Mouse (Mus musculus) thymus, postnatal 36 days (tissue): Measurements from ENCODE around the gene Fam43b.
"Not testable (repeated sequence)": the region's sequence is repeated elsewhere in the genome, so short reads cannot be mapped to it uniquely, and the experiment has no call there.

Experiments used
- DNase-seq, 2 experiments: peaks; one replicate each; pipeline ENCODE4 v3.0.0; 2022; ENCODE audit warnings: mixed read lengths in 2 of 2

The Fam43b gene

DNA sequence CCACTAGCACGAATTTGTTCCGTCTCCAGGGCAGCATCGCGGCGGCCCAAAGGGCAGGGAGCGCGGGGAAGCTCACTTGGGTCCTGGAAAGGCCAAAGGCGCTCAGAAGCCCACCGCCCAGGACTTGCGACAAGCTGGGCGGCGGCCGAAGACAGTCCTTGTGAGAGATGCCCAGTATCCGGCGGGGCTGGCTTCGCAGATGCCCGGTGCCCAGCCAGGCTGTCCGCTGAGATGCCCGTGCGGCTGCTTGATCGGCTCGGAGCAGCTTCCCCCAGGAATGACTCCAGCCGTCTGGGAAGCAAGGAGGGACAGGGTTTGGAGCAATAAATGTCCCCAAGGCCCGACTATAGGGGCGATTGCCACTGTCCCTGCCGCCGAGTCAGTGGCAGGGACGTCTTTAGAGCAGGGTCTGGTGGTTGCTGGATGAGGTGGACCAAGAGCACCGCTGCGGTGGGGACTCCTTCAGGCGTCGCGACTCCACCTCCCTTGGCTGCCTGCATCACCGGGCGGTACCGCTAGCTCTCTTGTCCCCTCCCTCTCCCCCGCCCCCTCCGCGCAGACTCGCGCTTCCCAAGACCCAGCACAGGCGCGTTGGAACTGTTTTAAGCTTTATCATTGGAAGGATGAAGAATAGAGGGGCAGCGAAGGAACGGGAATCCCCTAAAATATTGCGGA lies at the start of gene Fam43b:
Fam43b (minus strand) TSS at position 558 of the 675 bp plus-strand sequence.
- DNase-seq: no peak

DNA sequence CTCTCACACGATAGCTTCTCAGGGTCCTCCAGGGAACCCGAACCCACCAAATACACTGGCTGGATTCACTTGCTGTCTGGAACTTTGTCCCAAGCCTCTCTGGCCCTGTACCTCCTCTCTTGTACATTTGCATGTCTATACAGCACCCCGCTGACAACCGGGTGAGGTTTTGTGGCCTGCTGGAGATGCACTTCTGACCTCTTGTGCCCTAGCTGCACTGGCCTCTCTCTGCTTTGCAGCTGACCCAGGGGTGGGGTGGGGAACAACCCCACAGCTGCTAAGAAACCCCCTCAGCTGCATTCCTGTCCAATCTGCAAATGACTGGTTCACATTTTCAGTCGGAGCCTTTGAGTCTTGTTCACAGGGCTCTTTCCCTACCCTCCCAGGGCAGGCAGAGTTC lies 48.6 kb upstream of the Fam43b start:
- no peak for DNase-seq

DNA sequence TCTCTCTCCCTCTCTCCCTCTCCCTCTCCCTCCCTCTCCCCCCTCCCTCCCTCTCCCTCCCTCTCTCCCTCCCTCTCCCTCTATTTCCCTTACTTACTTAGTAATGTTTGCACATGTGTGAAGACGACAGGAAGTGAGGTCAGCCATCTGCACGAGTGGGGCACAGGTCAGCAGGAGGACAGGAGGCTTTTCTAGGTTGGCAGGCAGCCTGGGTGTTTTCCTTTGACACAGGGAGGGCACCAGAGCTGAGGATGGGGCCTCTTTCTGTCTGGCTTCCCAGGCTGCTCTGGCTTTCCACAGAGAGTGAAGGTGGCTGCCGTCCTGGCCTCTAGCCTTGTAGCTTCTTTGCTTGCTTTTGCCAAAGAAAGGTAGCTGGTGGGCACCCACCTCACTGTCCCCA lies 43.7 kb upstream of the Fam43b start:
- DNase-seq: no peak

DNA sequence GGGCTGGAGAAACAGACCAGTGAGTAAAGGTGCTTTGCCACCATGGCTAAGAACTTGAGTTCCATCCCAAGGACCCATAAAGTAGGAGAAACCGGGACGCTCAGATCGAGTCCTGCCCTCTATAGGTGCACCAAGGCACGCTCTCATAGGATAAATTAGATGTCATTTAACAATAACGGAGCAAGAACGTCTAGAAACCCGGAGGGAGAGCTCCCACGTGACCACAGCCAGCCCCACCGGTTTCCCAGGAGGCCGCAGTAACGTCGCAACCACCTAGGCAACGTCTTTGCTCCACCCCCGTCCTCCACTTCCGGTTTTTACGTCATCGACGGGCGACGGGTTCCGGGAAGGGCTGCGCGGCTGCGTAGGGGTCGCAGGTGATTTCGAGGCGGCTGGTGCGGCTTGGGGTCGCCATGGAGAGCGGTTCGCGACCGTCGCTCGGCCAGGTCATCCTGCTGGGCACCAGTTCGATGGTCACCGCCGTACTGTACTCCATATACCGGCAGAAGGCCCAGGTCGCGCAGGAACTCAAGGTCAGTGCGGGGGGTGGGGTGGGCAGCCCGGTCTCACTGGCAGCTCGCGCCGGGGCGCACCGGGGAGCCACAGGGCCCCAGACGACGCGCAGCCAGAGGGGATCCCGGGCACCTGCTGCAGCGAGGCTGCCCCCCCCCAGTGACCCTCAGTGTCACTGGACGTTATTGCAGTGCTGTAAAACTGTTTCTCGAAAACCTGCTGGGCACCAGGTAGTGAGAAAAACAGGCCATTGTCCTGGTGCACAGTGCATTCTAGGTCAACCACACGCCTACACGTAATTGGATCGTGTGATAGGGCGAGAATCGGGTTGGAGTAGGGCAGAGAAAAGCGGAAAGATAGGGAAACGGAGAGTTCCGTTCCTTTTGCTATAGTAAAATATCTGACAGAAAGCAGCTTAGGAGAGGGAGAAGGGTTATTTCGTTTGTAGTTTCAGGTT lies 38.3 kb upstream of the Fam43b start, which contains the start of gene Mul1:
Mul1 (plus strand) TSS at position 325 of the 970 bp plus-strand sequence.
- DNase-seq: peak; percentile 93 to 94

DNA sequence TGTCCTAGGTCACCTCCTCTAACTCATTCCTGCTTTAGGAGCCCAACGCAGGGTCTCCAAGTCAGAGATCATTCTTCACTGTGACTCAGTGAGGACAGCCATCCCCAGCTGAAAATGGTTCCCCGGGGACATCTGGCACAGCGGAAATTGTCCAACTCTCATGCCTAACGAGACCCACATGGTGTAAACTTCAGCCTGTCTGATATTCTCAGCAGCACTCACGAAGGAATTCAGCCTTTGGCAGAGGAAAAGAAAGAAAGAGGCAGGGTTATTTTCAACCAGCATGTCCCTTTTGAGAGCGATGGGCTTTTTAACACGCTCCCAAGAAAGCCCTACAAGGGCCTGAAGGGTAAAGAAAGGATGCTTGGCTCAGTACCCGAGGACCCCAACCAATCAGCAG lies 35.0 kb upstream of the Fam43b start:
- DNase-seq: no peak

DNA sequence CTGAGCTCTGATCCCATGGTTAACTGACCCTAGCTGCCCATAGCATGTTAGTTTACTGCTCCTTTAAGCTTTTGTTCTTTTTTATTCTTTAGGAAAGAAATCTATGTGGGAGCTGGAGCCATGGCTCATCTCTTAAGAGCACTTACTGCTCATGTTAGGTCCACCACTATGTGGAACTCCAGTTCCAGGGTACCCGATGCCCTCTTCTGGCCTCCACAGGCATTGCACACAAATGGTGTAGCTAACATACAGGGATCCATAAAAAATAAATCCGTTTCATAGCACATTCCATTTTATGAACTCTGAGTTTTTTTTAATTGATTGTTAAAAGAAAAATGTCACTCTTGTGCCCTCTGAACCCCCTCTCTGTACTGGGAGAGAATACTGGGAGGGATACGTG lies 33.5 kb upstream of the Fam43b start:
- DNase-seq: peak in 1 of 2 experiments; percentile 21

DNA sequence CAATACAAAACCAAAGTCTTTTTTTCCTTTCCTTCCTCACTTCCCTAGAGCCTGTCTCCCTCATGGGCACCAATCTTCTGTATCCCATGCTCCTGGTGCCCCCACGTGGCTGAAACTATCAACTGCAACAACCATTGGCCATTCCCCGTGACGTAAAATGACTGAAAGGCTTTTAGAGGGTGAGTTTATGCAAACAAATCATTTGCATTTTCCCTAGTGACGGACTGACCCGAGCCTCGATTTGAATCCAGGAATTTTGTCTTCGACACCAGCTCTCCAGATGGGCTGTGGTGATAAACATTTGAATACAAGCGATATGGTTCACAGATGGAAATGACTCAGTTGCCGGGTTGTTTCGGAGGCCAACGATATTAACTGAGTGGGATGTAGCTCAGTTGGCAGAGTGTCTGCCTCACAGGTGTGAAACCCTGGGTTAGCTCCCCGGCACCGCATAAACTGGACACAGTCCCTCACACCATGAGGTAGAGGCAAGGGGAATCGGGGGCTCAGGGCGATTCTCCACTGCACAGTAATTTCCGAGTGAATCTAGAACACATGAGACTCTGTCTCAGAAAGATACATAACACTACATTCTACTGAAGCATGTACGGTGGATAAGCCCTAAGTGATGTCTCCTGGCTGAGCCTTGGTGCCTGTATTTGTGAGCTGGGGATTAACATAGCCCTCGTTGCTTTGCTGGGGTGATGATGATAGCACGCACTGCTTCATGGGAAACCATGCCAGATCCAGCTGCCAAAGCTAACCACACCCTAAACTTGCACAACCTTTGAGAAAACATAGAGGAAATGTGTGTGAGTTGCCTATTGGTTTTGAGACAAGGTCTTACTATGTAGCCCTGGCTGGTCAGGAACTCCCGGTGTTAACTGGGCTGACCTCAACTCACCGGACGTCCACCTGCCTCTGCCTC lies 30.7 kb upstream of the Fam43b start:
- peak; percentile 37 to 51 for DNase-seq

DNA sequence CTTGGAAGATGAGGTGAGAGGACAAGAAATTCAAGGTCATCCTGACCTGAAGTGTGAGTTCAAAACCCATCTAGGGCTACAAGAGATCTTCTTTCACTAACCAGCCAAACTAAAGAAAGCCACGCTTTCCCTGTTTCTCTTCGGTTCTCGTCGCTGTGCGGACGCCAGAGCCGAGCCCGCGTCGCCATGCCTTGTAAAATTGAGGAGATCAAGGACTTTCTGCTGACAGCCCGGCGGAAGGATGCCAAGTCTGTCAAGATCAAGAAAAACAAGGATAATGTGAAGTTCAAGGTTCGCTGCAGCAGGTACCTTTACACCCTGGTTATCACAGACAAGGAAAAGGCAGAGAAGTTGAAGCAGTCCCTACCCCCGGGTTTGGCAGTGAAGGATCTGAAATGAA lies 29.3 kb upstream of the Fam43b start:
- not testable (repeated sequence) for DNase-seq

DNA sequence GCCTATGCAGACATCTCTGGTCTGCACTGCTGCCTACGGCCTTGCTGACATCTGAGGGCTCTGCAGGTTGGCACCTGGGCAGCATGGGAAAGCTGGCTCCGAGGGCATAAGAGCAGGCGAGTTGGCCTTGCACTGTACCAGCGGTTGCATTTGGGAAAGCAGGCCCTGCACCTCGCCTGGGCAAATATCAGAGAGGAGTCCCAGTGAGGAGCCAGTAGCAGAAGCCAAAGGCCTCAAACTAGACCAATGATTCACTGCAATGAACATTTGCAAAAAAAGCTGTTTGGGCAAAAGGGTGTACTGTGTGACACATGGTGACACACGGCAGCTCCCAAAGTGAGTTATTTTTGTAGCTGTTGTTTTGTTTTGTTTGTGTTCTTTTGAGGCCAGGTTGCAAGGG lies 28.7 kb upstream of the Fam43b start:
- DNase-seq: no peak

DNA sequence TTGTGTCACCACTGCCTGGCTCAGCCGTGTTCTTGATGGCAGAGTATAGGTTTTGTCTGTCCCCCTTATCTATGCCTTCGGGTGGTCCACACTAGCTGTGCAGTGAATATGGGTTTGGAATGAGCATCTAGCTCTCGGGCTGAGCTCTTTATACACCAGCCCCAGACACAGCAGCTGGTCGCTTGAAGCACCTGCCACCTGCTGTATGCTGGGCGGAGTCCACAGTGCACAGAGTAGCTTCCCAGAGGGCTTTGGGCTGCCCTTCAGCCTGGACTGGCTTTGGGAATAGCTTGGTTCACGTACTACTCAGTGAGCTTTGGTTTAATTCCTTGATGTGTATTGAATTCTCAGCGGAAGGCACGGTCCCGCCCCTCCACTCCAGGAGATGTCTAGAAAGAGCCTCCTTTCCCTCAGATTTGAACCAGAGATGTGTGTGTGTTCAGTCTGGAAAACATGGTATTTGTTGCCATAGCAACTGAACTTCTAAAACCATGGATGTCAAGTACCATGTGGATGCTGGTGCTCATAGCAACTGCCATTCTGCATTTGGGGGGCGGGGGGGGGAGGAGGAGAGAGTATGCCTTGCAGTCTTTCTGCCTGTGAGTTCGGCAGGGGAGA lies 22.1 kb upstream of the Fam43b start:
- no peak for DNase-seq

DNA sequence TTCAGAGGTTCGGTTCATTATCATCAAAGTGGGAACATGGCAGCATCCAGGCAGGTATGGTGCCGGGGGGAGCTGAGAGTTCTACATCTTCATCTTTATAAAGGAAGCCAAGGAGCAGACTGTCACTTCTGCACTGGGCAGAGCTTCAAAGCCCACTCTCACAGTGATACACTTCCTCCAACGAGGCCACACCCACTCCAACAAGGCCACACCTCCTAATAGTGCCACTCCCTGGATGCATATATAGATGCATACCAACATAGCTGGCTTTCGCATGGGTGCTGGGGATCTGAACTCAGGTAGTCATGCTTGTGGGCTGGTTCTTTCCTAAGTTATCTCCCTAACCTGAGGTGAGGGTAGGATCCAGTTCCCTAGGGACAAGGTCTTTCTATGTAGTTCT lies 21.6 kb upstream of the Fam43b start:
- no peak for DNase-seq

DNA sequence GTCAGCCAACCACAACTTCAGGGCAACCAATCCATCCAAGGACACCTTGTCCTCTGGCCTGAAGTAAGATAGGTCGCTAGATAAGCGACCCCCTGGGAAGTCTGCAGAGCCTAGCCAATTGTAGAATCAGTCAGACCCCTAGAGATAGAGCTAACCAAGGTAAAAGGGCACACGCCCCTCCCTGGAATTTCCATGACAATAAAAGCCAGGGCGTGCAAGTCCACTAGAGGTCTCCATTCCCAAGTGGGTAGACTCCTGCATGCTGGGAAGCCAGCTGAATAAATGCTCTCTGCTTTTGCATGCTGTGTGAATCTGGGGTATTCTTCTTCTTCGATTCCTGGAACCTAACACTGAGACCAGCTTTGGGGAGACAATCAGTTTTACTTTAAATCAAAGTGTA lies 20.1 kb upstream of the Fam43b start:
- no peak for DNase-seq

DNA sequence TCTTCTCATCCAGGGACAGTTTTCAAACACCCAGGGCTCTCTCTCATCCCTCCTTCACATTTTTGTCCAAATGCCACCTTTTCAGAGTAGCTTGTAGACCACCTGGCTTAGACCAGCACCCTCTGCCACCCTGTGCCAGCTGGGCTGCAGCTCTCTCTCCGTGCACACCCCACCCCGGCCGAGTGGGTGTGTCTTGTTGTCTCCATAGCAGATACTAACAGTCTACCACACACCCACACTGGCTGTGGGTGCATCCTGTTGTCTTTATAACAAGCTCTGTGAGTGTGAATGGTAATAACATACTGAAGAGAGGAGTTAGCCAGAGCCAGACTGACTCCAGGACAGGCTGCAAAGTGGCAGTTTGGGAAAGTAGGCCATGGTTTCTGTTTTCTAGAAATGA lies 19.7 kb upstream of the Fam43b start:
- no peak for DNase-seq

DNA sequence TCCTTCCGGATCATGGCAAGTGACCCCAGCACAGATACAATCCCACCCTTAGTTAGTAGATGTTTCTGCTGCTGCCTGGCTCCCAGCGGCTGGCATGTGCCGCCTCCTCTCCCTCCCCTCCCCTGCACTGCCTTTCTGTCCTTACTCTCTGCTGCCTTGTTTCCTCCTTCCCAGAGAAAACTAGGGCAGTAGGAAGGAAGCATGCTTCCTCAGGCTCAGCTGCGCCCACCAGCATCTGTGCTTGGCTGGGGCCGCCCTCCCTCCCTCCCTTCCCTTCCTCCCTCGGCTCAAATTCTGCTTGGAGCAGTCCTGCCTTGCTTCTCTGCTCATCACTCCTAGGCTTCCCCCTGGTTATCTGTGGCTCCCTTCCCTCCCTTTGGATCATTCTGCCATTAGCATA lies 18.4 kb upstream of the Fam43b start:
- no peak for DNase-seq

DNA sequence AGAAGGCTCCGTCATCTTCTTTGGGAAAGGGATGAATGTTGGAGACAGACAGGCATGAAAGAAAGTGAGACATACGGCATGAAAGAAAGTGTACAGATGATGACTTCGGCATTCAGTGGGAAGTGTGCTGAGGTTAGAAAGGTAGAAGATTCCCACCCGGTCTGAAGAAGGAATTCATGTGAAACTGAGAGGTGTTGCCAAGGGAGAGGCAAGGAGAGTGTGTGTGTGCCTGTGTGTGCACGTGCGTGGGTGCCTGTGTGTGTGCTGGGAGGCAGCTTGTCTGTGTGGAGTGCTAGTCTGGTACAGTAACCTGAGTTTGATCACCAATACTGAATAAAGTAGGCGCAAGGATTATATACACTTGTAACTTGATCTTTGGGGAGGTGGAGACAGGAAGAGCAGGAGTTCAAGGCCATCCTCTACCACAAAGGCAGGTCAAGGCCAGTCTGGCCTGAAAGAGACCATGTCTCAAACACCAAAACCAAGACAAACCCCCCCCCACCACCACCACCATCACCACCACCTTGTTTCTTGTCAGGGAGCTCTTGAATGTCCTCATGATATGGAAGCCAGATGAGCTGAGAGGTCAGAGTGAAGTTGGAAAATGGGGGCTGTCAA lies 15.3 kb upstream of the Fam43b start:
- no peak for DNase-seq

DNA sequence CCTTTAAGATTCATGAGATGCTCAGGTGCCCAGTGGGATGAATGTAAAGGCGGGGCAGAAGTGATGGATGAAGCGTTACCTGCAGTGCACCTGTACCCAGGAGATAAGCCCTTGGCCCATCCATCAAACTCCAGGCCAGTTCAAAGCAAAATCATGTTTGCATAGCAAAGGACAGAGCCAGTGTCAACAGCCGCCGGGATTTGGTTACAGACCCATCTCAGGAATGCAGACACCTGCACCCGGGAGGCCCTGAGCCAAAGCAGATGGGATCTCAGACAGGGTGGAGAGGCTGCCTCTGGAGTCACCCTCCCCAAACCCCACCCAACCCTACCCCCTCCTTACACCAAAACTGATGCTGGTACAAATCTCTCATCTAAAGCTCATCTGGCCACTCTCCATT lies 14.7 kb upstream of the Fam43b start:
- no peak for DNase-seq

DNA sequence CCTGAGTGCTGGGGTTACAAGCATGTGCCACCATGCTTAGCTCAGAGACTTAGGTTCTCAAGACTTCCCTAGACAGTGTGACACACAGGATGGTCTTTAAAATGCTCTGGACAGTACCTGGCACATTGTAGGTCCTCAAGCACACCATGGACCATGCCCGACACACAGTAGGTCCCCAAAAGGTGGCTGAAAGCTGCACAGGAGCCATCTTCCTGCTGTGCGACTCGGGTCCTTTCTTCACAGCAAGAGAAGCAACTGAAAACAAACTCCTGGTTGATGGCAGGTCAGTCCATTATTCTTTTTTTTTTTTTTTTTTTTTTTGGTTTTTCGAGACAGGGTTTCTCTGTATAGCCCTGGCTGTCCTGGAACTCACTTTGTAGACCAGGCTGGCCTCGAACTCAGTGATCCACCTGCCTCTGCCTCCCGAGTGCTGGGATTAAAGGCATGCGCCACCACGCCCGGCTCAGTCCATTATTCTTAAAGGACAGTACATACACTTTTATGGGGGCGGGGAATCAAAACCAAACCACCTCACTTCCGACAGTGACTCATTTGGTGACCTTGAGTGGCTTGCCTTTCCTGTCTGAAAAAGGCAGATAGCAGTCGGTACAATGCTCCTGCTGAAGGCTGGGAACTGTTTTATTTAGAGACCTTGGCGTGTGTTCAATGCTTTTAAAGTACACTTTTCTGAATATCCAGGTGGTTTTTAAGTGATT lies 11.3 kb upstream of the Fam43b start:
- DNase-seq: no peak

DNA sequence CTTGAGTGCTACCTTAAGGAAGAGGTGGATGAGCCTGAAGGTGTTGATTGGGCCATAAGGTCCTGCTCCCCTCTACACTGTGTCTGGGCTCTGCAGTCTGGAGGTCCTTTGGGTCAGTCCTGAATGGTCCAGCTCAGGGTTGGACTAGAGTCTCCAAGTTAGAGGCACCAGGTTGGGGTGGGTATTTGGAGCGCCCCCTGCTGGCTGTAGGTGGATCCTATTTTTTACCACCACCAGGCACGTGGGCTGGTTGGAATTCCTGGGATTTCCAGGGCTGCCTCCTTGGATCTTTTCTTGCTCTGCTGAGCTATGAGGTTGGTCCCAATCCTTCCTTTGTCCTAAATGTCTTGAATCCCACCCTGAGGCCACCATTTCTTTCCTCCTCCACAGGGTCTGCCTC lies 8.5 kb upstream of the Fam43b start:
- peak; percentile 16 to 22 for DNase-seq

DNA sequence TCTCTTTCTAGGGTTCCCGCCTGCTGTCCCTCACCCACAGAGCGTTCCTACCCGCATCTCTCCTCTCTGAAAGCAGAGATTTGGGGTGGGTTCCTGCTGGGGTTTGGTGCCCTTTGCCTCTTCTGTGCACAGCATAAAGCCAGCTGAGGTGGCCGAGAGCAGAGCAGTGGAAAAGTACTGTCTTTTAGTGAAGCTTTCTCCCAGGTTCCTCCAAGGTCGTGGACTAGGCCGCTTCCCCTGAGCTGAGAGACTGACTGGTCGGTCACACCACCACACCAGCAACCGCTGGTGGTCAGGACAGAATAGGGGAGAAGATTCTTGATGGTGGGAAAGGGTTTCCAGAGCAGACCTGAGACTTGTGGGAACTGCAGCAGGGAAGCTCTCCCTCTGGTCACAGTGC lies 383 bp upstream of the Fam43b start:
- DNase-seq: no peak

DNA sequence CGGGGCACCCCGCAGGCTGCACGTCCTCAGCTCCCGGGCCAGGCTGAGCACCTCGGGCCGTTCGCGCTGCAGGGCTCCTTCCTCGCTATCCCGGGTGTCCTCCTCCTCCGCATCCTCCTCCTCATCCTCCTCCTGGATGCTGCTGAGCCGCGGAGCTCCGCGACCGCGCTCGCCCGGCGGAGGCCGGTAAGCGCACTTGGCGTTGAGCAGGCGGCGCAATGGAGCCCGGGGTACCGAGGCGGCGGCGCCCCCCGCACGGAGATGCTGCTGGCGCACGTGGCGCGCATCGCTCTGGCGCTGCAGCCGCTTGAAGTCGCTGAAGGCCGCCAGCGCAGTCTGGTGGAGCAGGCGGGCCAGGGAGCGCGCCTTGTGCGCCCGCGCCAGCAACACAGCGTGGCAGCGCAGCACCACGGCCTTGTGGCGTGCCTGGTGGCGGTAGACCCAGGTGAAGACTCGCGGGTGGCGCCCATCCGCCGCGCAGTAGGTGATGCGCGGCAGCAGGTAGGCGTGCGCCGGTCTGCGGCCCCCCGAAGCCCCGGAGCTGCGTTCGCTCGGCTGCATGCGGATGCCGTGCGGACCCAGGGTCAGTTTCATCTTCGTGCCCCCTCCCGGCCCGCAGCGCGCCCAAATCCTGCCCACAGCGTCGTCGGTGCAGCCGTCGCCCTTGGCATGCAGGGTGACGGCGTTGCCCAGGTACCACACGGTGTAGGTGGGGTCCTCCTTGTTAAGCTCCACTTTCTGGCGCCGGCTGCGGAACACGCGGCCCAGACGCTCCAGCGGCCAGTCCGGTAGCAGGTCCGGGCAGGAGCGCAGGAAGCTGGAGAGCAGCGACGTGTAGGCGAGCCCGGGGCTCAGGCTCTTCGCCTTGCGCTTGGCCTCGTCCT lies 999 bp downstream of the Fam43b start:
- no peak for DNase-seq
